Mouse (Mus musculus) hindbrain, embryonic 16.5 days (tissue): ENCODE results near the gene Gm20219. TPM values are rescaled to one million over a fixed set of nuclear protein-coding genes. Genes with fewer than 3 reads are reported as not detected.
A peak's percentile ranks its signal among the peaks of the same experiment; 100 is the strongest.

Source experiments
- ATAC-seq: fragments of 200-750 bp; cut with Nextera tagmentation; 2 replicates; pipeline ENCODE4 v1.8.0; 2017; ENCODE audit warnings: moderate TSS enrichment, moderate library complexity
- H3K27ac ChIP-seq: fragments of 300-500 bp; sonication (generic); 2 replicates; pipeline ENCODE4 v1.5.1; 2014; ENCODE audit warnings: low read depth, mild to moderate bottlenecking, control low read depth, low read length, moderate library complexity
- H3K27me3 ChIP-seq: fragments of 300-500 bp; sonication (generic); replicated peaks from 2 replicates; pipeline ENCODE4 v1.6.1; 2014; ENCODE audit warnings: low read length; ENCODE audit not compliant: control insufficient read depth, insufficient read depth
- H3K36me3 ChIP-seq: fragments of 300-500 bp; sonication (generic); 2 replicates; pipeline ENCODE4 v1.6.1; 2014; ENCODE audit warnings: mild to moderate bottlenecking, low read length, moderate library complexity, mixed read lengths; ENCODE audit not compliant: control insufficient read depth, insufficient read depth
- H3K4me1 ChIP-seq: fragments of 300-500 bp; sonication (generic); 2 replicates; pipeline ENCODE4 v1.6.1; 2014; ENCODE audit warnings: low read depth, low read length; ENCODE audit not compliant: control insufficient read depth, insufficient read depth
- H3K4me2 ChIP-seq: fragments of 300-500 bp; sonication (generic); 2 replicates; pipeline ENCODE4 v1.6.1; 2014; ENCODE audit warnings: mild to moderate bottlenecking, low read length, control low read depth, moderate library complexity
- H3K4me3 ChIP-seq: fragments of 300-500 bp; sonication (generic); 2 replicates; pipeline ENCODE4 v1.5.1; 2014; ENCODE audit warnings: mild to moderate bottlenecking, low read length, control low read depth, moderate library complexity
- H3K9ac ChIP-seq: fragments of 300-500 bp; sonication (generic); 2 replicates; pipeline ENCODE4 v1.6.1; 2014; ENCODE audit warnings: low read depth, mild to moderate bottlenecking, control low read depth, low read length, moderate library complexity
- H3K9me3 ChIP-seq: fragments of 300-500 bp; sonication (generic); 2 replicates; pipeline ENCODE4 v1.6.1; 2014; ENCODE audit warnings: mild to moderate bottlenecking, low read length, moderate library complexity; ENCODE audit not compliant: control insufficient read depth
- WGBS: fragments of 180-500 bp; shearing (Covaris S2); extraction: QIAGEN DNeasy Blood & Tissue Kit; methylation state at CpG from one replicate; pipeline ENCODE4 v1.1.7; 2014; 5-methylcytosine and 5-hydroxymethylcytosine counted together
- polyA plus RNA-seq: library from polyadenylated mRNA; unstranded; fragments of >200 nt; fragmentation: Nextera tagmentation; extraction: Ambion mirVana; gene quantifications from 2 replicates; pipeline ENCODE4 v1.2.1, GENCODE M21; 2015

Gene Gm20219
- polyA plus RNA-seq, 1 experiment from 2014 or later = 0.95 TPM

- WGBS = 91% methylated on average over 2 of the region's 2 CpGs
- Histone ChIP-seq H3K27ac (no peak overlapping the region), H3K9ac (no peak overlapping the region), H3K4me3 (no peak overlapping the region), H3K4me2 (no peak overlapping the region), H3K4me1 (no peaks in the 10 kb centered on the region), H3K27me3 (no peaks in the 10 kb centered on the region), H3K9me3 (no peaks in the 10 kb centered on the region), H3K36me3 (peaks cover 52% of the 10 kb centered on the region)
- ATAC-seq = no peak
These were observed 7.7 kb upstream of the Gm20219 start for GRCm38 (mm10) chr17:56561866-56562265.

- ATAC-seq = no peak
- Histone ChIP-seq H3K4me1 (no peaks in the 10 kb centered on the region), H3K9ac (no peak overlapping the region), H3K36me3 (peaks cover 36% of the 10 kb centered on the region), H3K27ac (no peak overlapping the region), H3K4me3 (no peak overlapping the region), H3K27me3 (no peaks in the 10 kb centered on the region), H3K9me3 (no peaks in the 10 kb centered on the region), H3K4me2 (no peak overlapping the region)
- 77% methylated on average over 1 of the region's 1 CpGs for WGBS
These were observed 5.9 kb upstream of the Gm20219 start for GRCm38 (mm10) chr17:56560131-56560530.

DNA sequence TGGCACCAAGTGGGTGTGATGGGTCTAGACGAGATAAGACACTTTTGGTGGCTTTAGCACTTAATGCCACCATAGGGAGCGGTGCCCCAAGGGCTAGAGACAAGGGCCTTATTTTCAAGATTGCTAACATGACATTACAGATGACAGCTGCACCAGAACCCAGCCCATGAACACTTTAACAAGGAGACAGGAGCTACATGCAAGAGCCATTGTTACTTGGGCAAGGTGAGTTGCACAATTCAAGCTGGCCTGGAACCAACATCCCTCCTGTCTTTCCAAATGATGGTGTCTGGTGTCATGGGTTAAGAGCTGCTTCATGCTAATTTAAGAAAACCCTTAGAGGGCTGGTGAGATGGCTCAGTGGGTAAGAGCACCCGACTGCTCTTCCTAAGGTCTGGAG lies 5.2 kb upstream of the Gm20219 start:
- WGBS = 80% methylated on average over 3 of the region's 3 CpGs
- Histone ChIP-seq H3K36me3 (peaks cover 28% of the 10 kb centered on the region), H3K9ac (no peak overlapping the region), H3K4me1 (no peaks in the 10 kb centered on the region), H3K27ac (no peak overlapping the region), H3K4me3 (no peak overlapping the region), H3K27me3 (no peaks in the 10 kb centered on the region), H3K9me3 (no peaks in the 10 kb centered on the region), H3K4me2 (no peak overlapping the region)
- no peak for ATAC-seq

DNA sequence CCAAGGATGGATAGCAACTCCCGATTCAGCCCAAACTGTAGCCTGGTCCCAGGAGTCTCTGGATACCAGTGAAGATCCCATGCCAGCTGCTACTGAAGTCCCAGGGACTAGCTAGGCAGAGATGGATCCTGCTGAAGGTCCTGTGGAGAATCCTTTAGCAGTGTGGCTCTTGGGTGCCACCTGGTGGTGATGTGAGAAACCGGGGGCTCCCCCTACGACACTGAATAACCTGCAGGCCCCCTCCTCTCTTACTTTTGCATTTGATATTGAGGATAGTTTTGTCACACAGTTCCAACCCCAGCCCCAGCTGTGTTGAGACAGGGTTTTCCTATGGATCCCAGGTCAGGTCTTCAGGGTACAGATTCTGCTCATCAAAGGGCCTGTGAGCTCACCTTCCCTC lies 4.3 kb upstream of the Gm20219 start:
- Histone ChIP-seq H3K27ac (no peak overlapping the region), H3K27me3 (no peaks in the 10 kb centered on the region), H3K9ac (no peak overlapping the region), H3K4me2 (no peak overlapping the region), H3K36me3 (peaks cover 20% of the 10 kb centered on the region), H3K4me1 (no peaks in the 10 kb centered on the region), H3K9me3 (no peaks in the 10 kb centered on the region), H3K4me3 (no peak overlapping the region)
- peak; percentile 76 for ATAC-seq
- 18% methylated on average over 3 of the region's 3 CpGs for WGBS

DNA sequence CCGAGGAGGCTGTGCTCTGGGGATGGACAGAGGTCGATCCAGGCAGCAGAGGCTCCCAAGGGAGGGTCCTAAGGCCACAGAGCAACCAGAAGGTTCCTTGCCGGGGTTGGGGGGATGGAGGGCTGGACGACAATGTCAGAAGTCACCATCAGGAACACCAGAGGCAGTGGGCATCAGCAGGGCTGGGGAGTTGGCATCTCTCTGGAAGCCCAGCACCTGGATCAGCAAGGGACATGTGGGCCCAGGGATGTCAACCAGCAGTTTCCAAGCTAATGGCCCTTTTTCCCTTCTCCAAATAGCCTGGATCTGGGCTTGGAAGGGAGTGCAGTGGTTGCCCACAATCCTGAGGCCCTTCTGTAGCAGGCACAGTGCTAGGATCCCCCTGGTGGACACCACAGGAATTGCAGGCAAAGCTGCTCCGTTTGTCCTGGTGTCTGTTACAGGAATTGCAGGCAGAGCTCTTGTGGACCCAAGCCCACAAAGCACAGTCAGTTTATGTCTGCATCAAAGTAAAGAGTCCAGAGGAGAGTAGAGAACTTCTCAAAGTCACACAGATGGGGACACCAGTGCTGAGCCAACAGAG lies 1.3 kb downstream of the Gm20219 start:
- Histone ChIP-seq H3K9me3 (no peaks in the 10 kb centered on the region), H3K9ac (0 out of 2 replicates have a peak overlapping the region, but pooled peaks have one; percentile 7), H3K4me2 (no peak overlapping the region), H3K4me1 (peaks cover 15% of the 10 kb centered on the region), H3K4me3 (no peak overlapping the region), H3K27ac (peak overlapping the region; percentile 45), H3K27me3 (no peaks in the 10 kb centered on the region), H3K36me3 (no peaks in the 10 kb centered on the region)
- ATAC-seq = no peak
- 42% methylated on average over 5 of the region's 5 CpGs for WGBS

DNA sequence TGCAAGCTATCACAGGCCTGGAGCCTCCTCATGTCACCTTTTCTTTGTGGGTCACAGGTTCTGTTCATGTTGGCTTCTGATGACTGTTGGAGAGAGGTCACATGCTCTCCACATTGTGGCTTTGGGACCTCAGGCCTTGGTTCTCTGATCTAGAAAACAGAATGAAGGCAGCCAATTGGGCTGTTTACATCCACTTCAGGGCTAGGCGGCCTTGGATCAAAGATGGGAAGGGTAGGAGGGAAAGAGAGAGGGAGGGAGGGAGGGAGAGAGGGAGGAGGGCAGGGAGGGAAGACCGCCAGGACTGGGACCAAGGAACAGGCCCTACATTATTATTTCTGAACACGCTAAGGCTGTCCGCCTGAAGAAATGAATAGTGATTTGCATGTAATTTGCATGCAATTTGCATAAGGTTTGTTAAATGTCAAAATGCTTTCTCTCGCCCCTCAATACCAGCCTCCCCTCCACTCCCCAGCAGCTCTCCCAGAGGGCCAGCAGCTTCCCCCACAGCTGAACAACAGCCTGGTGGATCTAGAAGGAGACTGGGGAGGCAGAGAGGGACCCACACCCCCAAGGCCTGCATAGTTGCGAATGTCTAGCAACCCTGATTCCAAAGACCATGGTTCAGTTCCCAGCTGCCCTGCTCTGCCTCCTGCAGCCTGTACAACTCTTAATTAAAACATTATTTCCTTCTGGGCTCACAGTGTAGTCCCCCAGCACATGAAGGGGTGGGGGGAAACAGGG lies 2.2 kb downstream of the Gm20219 start:
- Histone ChIP-seq H3K4me2 (no peak overlapping the region), H3K27me3 (no peaks in the 10 kb centered on the region), H3K9me3 (no peaks in the 10 kb centered on the region), H3K4me1 (peaks cover 20% of the 10 kb centered on the region), H3K36me3 (no peaks in the 10 kb centered on the region), H3K9ac (no peak overlapping the region), H3K27ac (peak overlapping the region; percentile 45), H3K4me3 (no peak overlapping the region)
- ATAC-seq = peak; percentile 84
- WGBS = 26% methylated on average over 6 of the region's 6 CpGs

- WGBS = 70% methylated on average over 12 of the region's 12 CpGs
- no peaks in the 10 kb centered on the region for H3K36me3 ChIP-seq
- H3K9me3 ChIP-seq = no peaks in the 10 kb centered on the region
- peaks cover 26% of the 10 kb centered on the region for H3K4me1 ChIP-seq
- H3K27ac ChIP-seq = peak overlapping the region; percentile 45
- no peaks in the 10 kb centered on the region for H3K27me3 ChIP-seq
- H3K4me2 ChIP-seq = no peak overlapping the region
- H3K4me3 ChIP-seq = no peak overlapping the region
- no peak overlapping the region for H3K9ac ChIP-seq
- ATAC-seq = no peak
These were observed 3.3 kb downstream of the Gm20219 start for GRCm38 (mm10) chr17:56550784-56551475.

GRCm38 (mm10) chr17:56548605-56549105 lies 5.5 kb downstream of the Gm20219 start:
- 17% methylated on average over 4 of the region's 4 CpGs for whole genome bisulfite sequencing
- Histone ChIP-seq H3K36me3 (no peaks in the 10 kb centered on the region), H3K9me3 (no peaks in the 10 kb centered on the region), H3K27ac (no peak overlapping the region), H3K4me3 (no peak overlapping the region), H3K9ac (no peak overlapping the region), H3K27me3 (no peaks in the 10 kb centered on the region), H3K4me1 (peaks cover 26% of the 10 kb centered on the region), H3K4me2 (no peak overlapping the region)
- no peak for ATAC-seq
